Mouse (Mus musculus): Measurements from ENCODE around the gene Prkcq. TPM values are rescaled to one million over a fixed set of nuclear protein-coding genes. Genes with fewer than 3 reads are reported as not detected.

The Prkcq gene
- polyA plus RNA-seq, 1 experiment from 2014 or later: 1.2 TPM

DNA sequence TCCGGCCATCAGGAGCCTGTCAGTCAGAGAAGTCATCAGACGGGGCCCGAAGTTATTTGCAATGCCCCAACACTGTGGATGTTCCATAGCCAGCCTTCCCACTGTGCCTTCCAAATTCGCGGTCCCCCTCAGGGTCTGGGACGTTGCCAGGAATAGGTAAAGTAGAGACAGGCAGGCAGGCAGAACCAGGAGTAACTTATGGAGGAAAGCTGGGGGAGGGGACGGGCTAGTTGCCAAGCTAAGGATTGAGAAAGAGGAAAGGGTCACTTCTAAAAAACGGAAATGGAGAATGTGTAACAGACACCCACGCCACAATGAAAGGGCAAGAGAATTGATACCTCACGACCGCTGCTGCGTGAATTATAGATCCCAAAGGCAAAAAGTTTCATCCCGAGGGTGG is 121.2 kb downstream of the Prkcq start:
- Histone ChIP-seq H3K27ac (replicated peaks) (no peak overlapping the region), H3K27me3 (replicated peaks) (no peaks in the 10 kb centered on the region), H3K9me3 (no peaks in the 10 kb centered on the region), H3K36me3 (no peaks in the 10 kb centered on the region), H3K4me3 (no peak overlapping the region), H3K9ac (no peak overlapping the region), H3K4me1 (peaks cover 4% of the 10 kb centered on the region; the same call in 1 of the 2 replicates), H3K4me2 (no peak overlapping the region)
- no peak for ATAC-seq (ENCODE audit: extremely low read depth, insufficient number of reproducible peaks, low FRiP score, low TSS enrichment)
- WGBS: 80% methylated on average over 13 of the region's 13 CpGs

DNA sequence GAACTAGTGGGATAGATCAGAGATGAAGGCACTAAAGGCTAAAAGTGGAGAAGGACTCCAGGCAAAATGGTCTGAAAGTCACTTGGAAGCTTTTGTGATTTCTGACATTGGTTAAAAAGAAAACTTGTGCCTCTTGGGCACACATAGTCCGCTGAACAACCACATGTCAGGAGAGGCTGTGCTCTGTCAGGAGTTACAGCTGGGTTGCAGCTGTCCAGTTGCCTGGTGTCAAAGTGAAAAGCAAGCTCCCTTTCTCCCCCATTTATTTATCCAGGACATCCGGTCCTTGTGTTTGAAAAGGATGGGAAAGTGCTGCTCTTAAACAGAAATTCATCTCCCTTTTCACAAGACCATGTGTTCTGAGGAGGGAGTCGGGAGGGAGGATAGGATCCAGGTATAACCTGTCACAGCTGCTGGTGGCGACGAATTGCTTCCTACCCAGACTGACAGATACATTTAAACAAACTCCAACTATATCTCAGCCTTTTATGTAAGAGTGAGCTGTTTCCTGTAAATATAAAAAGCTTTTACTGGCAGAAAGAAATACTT is 122.8 kb downstream of the Prkcq start:
- 52% methylated on average over 5 of the region's 5 CpGs for WGBS
- no peaks in the 10 kb centered on the region for H3K36me3 ChIP-seq
- H3K9me3 ChIP-seq: no peaks in the 10 kb centered on the region
- H3K27me3 ChIP-seq (replicated peaks): no peaks in the 10 kb centered on the region
- ATAC-seq (ENCODE audit: extremely low read depth, insufficient number of reproducible peaks, low FRiP score, low TSS enrichment): no peak
- H3K4me3 ChIP-seq: no peak overlapping the region
- no peak overlapping the region for H3K27ac ChIP-seq (replicated peaks)
- H3K4me2 ChIP-seq: no peak overlapping the region
- H3K4me1 ChIP-seq: peaks cover 4% of the 10 kb centered on the region; the same call in 1 of the 2 replicates
- H3K9ac ChIP-seq: no peak overlapping the region

DNA sequence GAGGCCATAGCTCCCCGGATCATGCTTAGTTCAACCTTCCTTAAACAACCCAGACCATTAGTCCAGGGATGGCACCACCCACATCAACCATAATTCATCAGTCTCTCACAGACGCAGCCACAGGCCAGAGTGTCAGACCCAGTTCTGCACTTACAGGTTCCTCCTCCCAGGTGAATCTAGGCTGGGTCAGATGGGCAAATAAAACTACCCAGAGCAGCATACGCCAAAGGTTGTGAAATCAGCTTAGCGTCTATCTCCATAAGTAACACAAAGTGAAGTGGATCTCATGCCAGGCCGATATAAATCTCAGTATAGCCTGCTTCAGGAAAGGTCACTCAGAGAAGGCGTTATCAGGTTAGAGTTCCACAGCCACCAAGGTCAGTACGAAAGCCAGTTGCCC is 126.9 kb downstream of the Prkcq start:
- no peaks in the 10 kb centered on the region for H3K27me3 ChIP-seq (replicated peaks)
- no peak overlapping the region for H3K4me2 ChIP-seq
- H3K4me3 ChIP-seq: no peak overlapping the region
- H3K27ac ChIP-seq (replicated peaks): no peak overlapping the region
- H3K36me3 ChIP-seq: no peaks in the 10 kb centered on the region
- no peak for ATAC-seq (ENCODE audit: extremely low read depth, insufficient number of reproducible peaks, low FRiP score, low TSS enrichment)
- H3K4me1 ChIP-seq: peaks cover 4% of the 10 kb centered on the region; the same call in 1 of the 2 replicates
- no peak overlapping the region for H3K9ac ChIP-seq
- 79% methylated on average over 7 of the region's 7 CpGs for WGBS
- no peaks in the 10 kb centered on the region for H3K9me3 ChIP-seq

DNA sequence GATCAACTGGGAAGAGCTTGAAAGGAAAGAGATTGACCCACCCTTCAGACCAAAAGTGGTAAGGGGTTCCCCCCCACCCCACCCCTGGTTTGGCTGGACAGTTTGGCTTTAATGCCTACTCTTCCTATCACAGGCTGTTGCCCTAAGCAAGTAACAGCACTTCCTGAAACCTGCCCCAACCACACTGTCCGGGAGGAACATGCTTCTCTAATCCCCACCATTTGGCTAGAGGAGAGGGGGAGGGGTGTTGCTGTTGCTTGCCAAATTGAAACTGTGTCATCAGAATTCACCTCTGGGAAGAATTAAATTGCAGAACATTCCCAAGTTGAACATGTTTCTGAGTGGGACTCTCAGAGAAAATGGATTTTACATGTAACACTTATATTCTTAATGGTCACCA is 127.5 kb downstream of the Prkcq start:
- Histone ChIP-seq H3K36me3 (no peaks in the 10 kb centered on the region), H3K4me3 (no peak overlapping the region), H3K27ac (replicated peaks) (no peak overlapping the region), H3K4me2 (no peak overlapping the region), H3K9me3 (no peaks in the 10 kb centered on the region), H3K27me3 (replicated peaks) (no peaks in the 10 kb centered on the region), H3K4me1 (peaks cover 4% of the 10 kb centered on the region; the same call in 1 of the 2 replicates), H3K9ac (no peak overlapping the region)
- WGBS: 20% methylated on average over 1 of the region's 1 CpGs
- ATAC-seq (ENCODE audit: extremely low read depth, insufficient number of reproducible peaks, low FRiP score, low TSS enrichment): no peak

DNA sequence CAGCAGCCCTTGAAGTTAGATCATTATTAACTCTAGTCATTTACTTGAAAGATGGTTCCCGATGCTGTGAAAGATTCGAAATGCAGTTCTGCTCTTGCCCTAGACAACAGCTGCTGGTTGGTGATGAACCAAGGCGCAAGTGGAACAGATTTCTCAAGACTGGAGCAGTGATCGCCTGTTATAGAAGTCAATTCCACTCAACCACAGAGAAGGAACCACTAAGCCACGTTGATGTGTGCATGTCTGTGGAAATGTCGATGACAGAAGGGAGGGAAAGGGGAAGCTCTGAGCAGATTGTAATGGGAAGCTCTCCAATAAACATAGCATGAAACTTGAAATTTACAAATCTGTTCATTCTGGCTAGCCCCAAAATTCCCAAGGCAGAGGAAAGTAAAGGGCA is 128.5 kb downstream of the Prkcq start:
- H3K9ac ChIP-seq: no peak overlapping the region
- no peaks in the 10 kb centered on the region for H3K9me3 ChIP-seq
- 74% methylated on average over 6 of the region's 6 CpGs for WGBS
- no peak overlapping the region for H3K4me3 ChIP-seq
- no peak overlapping the region for H3K4me2 ChIP-seq
- H3K4me1 ChIP-seq: no peaks in the 10 kb centered on the region
- no peaks in the 10 kb centered on the region for H3K36me3 ChIP-seq
- ATAC-seq (ENCODE audit: extremely low read depth, insufficient number of reproducible peaks, low FRiP score, low TSS enrichment): no peak
- no peak overlapping the region for H3K27ac ChIP-seq (replicated peaks)
- H3K27me3 ChIP-seq (replicated peaks): no peaks in the 10 kb centered on the region

DNA sequence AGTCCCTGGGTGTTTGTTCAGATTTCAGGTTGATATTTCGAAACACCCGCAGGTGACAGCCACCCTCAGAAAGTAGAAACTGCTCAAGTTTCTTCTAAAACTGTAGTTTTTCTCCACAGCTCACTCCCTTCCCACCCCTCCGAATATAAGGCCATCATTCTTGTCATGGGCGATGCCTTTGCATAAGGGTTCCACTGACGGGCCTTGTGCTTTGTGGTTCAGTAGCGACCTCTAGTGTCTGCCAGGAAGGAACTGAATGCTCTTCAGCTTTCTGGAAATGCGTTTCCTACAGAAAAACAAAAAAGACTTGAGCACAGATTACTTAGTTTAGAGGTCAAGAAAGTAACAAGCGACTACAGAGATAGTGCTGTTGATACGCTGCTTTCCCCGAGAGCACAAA is 148.3 kb downstream of the Prkcq start:
- no peak overlapping the region for H3K4me3 ChIP-seq
- no peak for ATAC-seq (ENCODE audit: extremely low read depth, insufficient number of reproducible peaks, low FRiP score, low TSS enrichment)
- WGBS: 31% methylated on average over 10 of the region's 10 CpGs
- H3K9me3 ChIP-seq: no peaks in the 10 kb centered on the region
- H3K27me3 ChIP-seq (replicated peaks): no peaks in the 10 kb centered on the region
- no peaks in the 10 kb centered on the region for H3K4me1 ChIP-seq
- H3K9ac ChIP-seq: no peak overlapping the region
- no peaks in the 10 kb centered on the region for H3K36me3 ChIP-seq
- no peak overlapping the region for H3K27ac ChIP-seq (replicated peaks)
- no peak overlapping the region for H3K4me2 ChIP-seq

DNA sequence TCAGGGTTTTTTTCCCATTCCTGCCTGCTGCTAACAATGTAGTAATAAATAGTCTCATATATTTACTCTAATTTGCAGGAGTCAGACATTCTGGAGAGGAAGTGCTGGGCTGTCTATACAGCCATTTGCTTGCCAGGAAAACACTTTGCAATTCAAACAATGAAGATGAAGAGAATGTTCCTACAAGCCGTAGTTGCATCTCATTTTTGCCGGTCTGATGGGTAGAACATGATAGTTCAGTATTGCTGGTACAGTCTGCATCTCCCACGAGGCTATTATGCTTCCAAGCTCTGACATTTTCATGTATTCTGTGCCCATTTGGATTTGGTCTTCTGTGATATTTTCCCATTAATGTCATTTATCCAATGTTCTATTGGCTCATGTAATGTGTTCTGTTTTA is 150.5 kb downstream of the Prkcq start:
- H3K9me3 ChIP-seq: no peaks in the 10 kb centered on the region
- no peak overlapping the region for H3K9ac ChIP-seq
- no peak overlapping the region for H3K27ac ChIP-seq (replicated peaks)
- whole genome bisulfite sequencing: 72% methylated on average over 3 of the region's 3 CpGs
- no peaks in the 10 kb centered on the region for H3K36me3 ChIP-seq
- H3K27me3 ChIP-seq (replicated peaks): no peaks in the 10 kb centered on the region
- H3K4me2 ChIP-seq: no peak overlapping the region
- H3K4me3 ChIP-seq: no peak overlapping the region
- ATAC-seq (ENCODE audit: extremely low read depth, insufficient number of reproducible peaks, low FRiP score, low TSS enrichment): no peak
- no peaks in the 10 kb centered on the region for H3K4me1 ChIP-seq

DNA sequence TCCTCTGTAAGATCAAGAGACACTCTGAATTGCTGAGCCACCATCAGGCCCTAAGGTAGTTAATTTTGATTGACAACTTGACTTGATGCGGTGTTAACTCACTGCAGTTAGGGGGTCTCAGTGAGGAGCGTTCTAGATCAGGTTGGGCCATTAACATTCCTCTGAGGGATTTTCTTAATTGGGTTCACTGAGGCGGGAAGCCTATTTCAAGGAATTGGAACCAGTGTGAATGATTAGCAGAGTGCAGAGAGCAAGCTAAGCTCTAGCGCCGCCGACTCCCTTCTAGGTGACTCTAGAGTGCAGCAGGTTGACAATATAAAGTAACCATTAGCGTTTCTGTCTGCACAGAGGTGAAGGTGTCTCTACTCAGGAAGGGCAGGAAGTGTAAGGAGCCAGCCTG is 155.4 kb downstream of the Prkcq start:
- Histone ChIP-seq H3K4me2 (no peak overlapping the region), H3K9me3 (no peaks in the 10 kb centered on the region), H3K27ac (replicated peaks) (no peak overlapping the region), H3K27me3 (replicated peaks) (0 out of 2 replicates have a peak, but pooled peaks cover 3% of the 10 kb centered on the region), H3K36me3 (no peaks in the 10 kb centered on the region), H3K4me3 (no peak overlapping the region), H3K9ac (no peak overlapping the region), H3K4me1 (peaks cover 7% of the 10 kb centered on the region; the same call in 1 of the 2 replicates)
- ATAC-seq (ENCODE audit: extremely low read depth, insufficient number of reproducible peaks, low FRiP score, low TSS enrichment): no peak
- 56% methylated on average over 7 of the region's 7 CpGs for WGBS

DNA sequence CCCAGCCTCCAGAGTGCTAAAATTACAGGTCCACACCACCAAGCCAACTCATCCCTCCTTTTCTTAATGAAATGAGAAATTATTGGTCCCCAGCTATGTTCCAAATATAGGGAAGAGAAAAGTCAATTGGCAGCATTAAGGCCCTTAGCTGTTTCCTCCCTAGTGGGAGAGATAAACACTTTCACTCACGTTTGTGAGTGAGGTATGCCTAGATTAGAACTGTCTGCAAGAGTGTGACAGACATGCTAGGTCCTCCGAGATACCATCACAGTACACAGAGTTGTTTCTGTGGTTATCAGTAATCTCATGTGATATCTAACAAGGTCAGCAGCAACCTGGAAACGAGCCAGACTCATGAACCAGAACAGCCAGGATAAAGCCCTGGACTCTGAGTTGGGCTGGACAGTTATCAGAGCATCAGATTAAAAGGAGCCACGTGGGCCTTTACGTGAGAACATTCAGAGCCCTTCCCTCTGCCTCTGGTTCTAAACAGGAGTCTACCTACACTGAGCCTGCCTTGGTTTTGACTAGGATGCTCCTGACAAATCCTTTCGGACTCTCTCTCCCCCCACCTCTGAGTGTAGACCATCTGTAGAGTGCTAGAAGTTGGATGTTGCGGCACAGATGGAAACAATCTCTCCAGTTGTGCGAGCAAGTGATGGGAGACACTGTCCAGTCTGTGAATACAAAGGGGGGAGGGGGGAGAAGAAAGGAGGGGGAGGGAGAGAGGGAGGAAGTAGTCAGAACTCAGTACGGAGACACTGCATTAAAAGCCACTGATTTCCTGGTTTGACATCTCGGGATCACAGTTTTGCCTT is 157.7 kb downstream of the Prkcq start:
- Histone ChIP-seq H3K36me3 (no peaks in the 10 kb centered on the region), H3K27me3 (replicated peaks) (0 out of 2 replicates have a peak, but pooled peaks cover 3% of the 10 kb centered on the region), H3K4me3 (no peak overlapping the region), H3K4me1 (peaks cover 7% of the 10 kb centered on the region), H3K9me3 (no peaks in the 10 kb centered on the region), H3K4me2 (no peak overlapping the region), H3K9ac (no peak overlapping the region), H3K27ac (replicated peaks) (no peak overlapping the region)
- ATAC-seq (ENCODE audit: extremely low read depth, insufficient number of reproducible peaks, low FRiP score, low TSS enrichment): no peak
- WGBS: 22% methylated on average over 10 of the region's 10 CpGs

DNA sequence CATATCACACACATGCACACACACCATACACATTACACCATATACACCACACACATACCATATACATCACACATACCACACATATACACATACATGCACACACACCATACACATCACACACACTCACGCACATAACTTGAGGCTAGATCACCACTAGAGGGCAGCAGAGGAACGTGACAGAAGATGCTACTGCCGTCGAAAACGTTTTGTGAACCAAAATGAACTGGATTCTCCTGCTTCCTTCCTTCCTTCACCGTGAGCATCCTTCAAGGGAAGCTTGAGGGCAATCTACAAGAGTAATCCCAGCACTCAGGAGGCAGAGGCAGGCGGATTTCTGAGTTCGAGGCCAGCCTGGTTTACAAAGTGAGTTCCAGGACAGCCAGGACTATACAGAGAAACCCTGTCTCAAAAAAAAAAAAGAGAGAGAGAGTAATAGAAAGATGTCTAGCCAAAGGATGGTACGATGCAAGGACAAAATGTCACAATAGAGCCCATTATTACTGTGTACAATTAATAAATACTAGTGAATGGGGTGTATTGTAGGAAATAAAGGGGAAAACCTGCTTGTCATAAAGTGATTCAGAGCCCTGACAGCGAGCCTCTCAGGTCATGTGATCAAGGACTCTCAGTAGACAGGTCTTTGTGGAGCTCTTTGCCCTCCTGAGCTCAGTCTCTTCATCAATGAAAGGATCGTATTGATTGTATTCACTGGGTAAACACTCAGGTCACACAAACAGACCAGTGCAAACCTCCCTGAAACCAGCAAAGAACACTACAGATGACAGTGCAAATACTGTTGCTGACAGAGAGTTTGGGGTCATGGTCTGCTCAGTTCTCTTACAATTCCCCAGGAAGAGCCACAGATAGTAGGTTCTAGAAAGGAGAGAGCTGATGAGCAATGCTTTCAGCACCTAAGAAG is 159.9 kb downstream of the Prkcq start:
- no peak overlapping the region for H3K9ac ChIP-seq
- WGBS: 21% methylated on average over 11 of the region's 11 CpGs
- ATAC-seq (ENCODE audit: extremely low read depth, insufficient number of reproducible peaks, low FRiP score, low TSS enrichment): no peak
- no peak overlapping the region for H3K4me3 ChIP-seq
- H3K4me1 ChIP-seq: peaks cover 16% of the 10 kb centered on the region
- H3K4me2 ChIP-seq: no peak overlapping the region
- H3K27me3 ChIP-seq (replicated peaks): 0 out of 2 replicates have a peak, but pooled peaks cover 3% of the 10 kb centered on the region
- H3K9me3 ChIP-seq: no peaks in the 10 kb centered on the region
- no peak overlapping the region for H3K27ac ChIP-seq (replicated peaks)
- no peaks in the 10 kb centered on the region for H3K36me3 ChIP-seq

DNA sequence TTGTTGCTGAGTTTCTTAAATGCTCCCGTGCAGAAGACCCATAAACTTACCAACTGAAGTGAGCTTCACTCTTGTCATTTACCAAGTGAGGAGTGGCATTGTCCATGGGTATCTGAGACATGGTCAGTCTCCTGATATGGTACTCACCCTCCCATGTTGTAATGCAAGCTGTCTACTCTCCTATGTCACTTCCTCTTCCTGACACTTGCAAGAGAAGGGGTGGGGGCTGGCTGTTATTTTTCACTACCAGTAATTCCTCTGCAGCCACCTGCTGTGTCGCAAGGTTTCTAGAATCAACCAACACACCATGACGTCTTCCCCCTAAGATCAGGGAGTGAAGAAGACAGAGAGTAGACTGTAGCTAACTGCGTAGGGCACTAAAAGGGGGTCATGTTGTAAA is 160.6 kb downstream of the Prkcq start:
- 69% methylated on average over 4 of the region's 4 CpGs for WGBS
- 0 out of 2 replicates have a peak, but pooled peaks cover 3% of the 10 kb centered on the region for H3K27me3 ChIP-seq (replicated peaks)
- H3K36me3 ChIP-seq: no peaks in the 10 kb centered on the region
- no peak overlapping the region for H3K4me3 ChIP-seq
- no peak for ATAC-seq (ENCODE audit: extremely low read depth, insufficient number of reproducible peaks, low FRiP score, low TSS enrichment)
- peaks cover 16% of the 10 kb centered on the region for H3K4me1 ChIP-seq
- H3K4me2 ChIP-seq: no peak overlapping the region
- H3K27ac ChIP-seq (replicated peaks): no peak overlapping the region
- H3K9me3 ChIP-seq: no peaks in the 10 kb centered on the region
- H3K9ac ChIP-seq: no peak overlapping the region

Data from heart, embryonic 13.5 days (tissue).